Mouse (Mus musculus) liver, embryonic 14.5 days (tissue): ENCODE results near the gene Prkab2.

ENCODE experiments used
- CTCF ChIP-seq: IDR thresholded peaks from 2 replicates; pipeline ENCODE4 v1.5.1; 2016; ENCODE audit warnings: antibody characterized with exemption, low read depth, control low read depth
- EP300 ChIP-seq: IDR thresholded peaks from 2 replicates; pipeline ENCODE4 v1.6.1; 2016; ENCODE audit warnings: antibody characterized with exemption, low read depth

GRCm38 (mm10) chr3:97666154-97666553, 8.2 kb downstream of the Prkab2 start:
- TF ChIP-seq EP300 (no peak), CTCF (no peak)
